ENCODE assay signal across 14 mouse cellular contexts in genomic region chrX:157079606-157080005, GRCm38 (mm10).
DNase-seq lines count a peak whose midpoint lies in the region; ATAC-seq lines count a peak whose summit lies in the region.
"Had no signal": no experiment of that assay in that cellular context is flagged by ENCODE, and none has a peak within 500 bp of the region (broad histone marks: within the 10 kb centered on the region; RNA-seq: fewer than 3 reads in every experiment).

No protein-coding gene starts in this region.

- peak; percentile 4 to 25 for DNase-seq in heart, adult 18-20 months
- DNase-seq in NIH3T3 (ENCODE audit: low read depth) = peak; percentile 52
- peak; percentile 63 for DNase-seq in cerebellum, adult 11-12 months
- DNase-seq: kidney, adult 11 months; lung, postnatal 4 days had no signal

- H3K9me3 ChIP-seq in heart, embryonic 12.5 days (replicated peaks) = no peaks in the 10 kb centered on the region
- no peaks in the 10 kb centered on the region for H3K9me3 ChIP-seq in heart, embryonic 15.5 days (replicated peaks)
- H3K9me3 ChIP-seq in intestine, embryonic 16.5 days (ENCODE audit: control insufficient read depth, low read length) = no peaks in the 10 kb centered on the region
- no peaks in the 10 kb centered on the region for H3K9me3 ChIP-seq in midbrain, embryonic 16.5 days (replicated peaks; ENCODE audit: control insufficient read depth, low read length, poor library complexity, severe bottlenecking)
- H3K9me3 ChIP-seq: hindbrain, embryonic 13.5 days; limb, embryonic 10.5 days; midbrain, embryonic 15.5 days; neural tube, embryonic 13.5 days had no signal

- no peaks in the 10 kb centered on the region for H3K27me3 ChIP-seq in heart, embryonic 12.5 days (replicated peaks)
- H3K27me3 ChIP-seq in heart, embryonic 15.5 days = no peaks in the 10 kb centered on the region
- H3K27me3 ChIP-seq in intestine, embryonic 16.5 days (replicated peaks; ENCODE audit: control insufficient read depth, insufficient read depth, low read length) = no peaks in the 10 kb centered on the region
- no peaks in the 10 kb centered on the region for H3K27me3 ChIP-seq in midbrain, embryonic 16.5 days (ENCODE audit: control insufficient read depth, insufficient read depth, low read depth, low read length)
- H3K27me3 ChIP-seq: hindbrain, embryonic 13.5 days; midbrain, embryonic 15.5 days; neural tube, embryonic 13.5 days had no signal

- no peaks in the 10 kb centered on the region for H3K4me1 ChIP-seq in heart, embryonic 12.5 days (replicated peaks)
- H3K4me1 ChIP-seq in heart, embryonic 15.5 days (replicated peaks) = no peaks in the 10 kb centered on the region
- H3K4me1 ChIP-seq in intestine, embryonic 16.5 days (ENCODE audit: control insufficient read depth, insufficient read depth, low read length) = no peaks in the 10 kb centered on the region
- no peaks in the 10 kb centered on the region for H3K4me1 ChIP-seq in midbrain, embryonic 16.5 days (ENCODE audit: control insufficient read depth, insufficient read depth, low read length)
- H3K4me1 ChIP-seq: hindbrain, embryonic 13.5 days; limb, embryonic 10.5 days; midbrain, embryonic 15.5 days; neural tube, embryonic 13.5 days had no signal

- H3K36me3 ChIP-seq in heart, embryonic 12.5 days = no peaks in the 10 kb centered on the region
- no peaks in the 10 kb centered on the region for H3K36me3 ChIP-seq in heart, embryonic 15.5 days
- H3K36me3 ChIP-seq in intestine, embryonic 16.5 days (ENCODE audit: control insufficient read depth, insufficient read depth, low read length) = no peaks in the 10 kb centered on the region
- no peaks in the 10 kb centered on the region for H3K36me3 ChIP-seq in midbrain, embryonic 16.5 days (ENCODE audit: control insufficient read depth, insufficient read depth, low read length)
- H3K36me3 ChIP-seq: hindbrain, embryonic 13.5 days; limb, embryonic 10.5 days; midbrain, embryonic 15.5 days; neural tube, embryonic 13.5 days had no signal

- no peak overlapping the region for H3K4me2 ChIP-seq in heart, embryonic 12.5 days
- no peak overlapping the region for H3K4me2 ChIP-seq in heart, embryonic 15.5 days
- H3K4me2 ChIP-seq in intestine, embryonic 16.5 days (ENCODE audit: low read depth, low read length) = no peak overlapping the region
- no peak overlapping the region for H3K4me2 ChIP-seq in midbrain, embryonic 16.5 days (ENCODE audit: low read length)
- H3K4me2 ChIP-seq: hindbrain, embryonic 13.5 days; midbrain, embryonic 15.5 days; neural tube, embryonic 13.5 days had no signal

- H3K27ac ChIP-seq in heart, embryonic 12.5 days (ENCODE audit: poor library complexity, severe bottlenecking) = no peak overlapping the region
- H3K27ac ChIP-seq in heart, embryonic 15.5 days = peak overlapping the region; percentile 31
- no peak overlapping the region for H3K27ac ChIP-seq in intestine, embryonic 16.5 days (ENCODE audit: low read length)
- H3K27ac ChIP-seq in midbrain, embryonic 16.5 days (ENCODE audit: low read length) = no peak overlapping the region
- H3K27ac ChIP-seq: hindbrain, embryonic 13.5 days; limb, embryonic 10.5 days; liver, embryonic 14.5 days; midbrain, embryonic 15.5 days; neural tube, embryonic 13.5 days had no signal

- no peak for ATAC-seq in heart, embryonic 12.5 days (ENCODE audit: insufficient number of reproducible peaks, low FRiP score)
- peak; percentile 69 for ATAC-seq in heart, embryonic 15.5 days (replicated peaks; ENCODE audit: insufficient number of reproducible peaks, insufficient read depth, low FRiP score, low read depth)
- no peak for ATAC-seq in intestine, embryonic 16.5 days
- no peak for ATAC-seq in midbrain, embryonic 16.5 days
- ATAC-seq: midbrain, embryonic 15.5 days had no signal

- WGBS in heart, embryonic 12.5 days = 18% methylated on average over 2 of the region's 2 CpGs
- WGBS in heart, embryonic 15.5 days = 11% methylated on average over 2 of the region's 2 CpGs
- WGBS in intestine, embryonic 16.5 days = 36% methylated on average over 2 of the region's 2 CpGs
- 23% methylated on average over 2 of the region's 2 CpGs for WGBS in midbrain, embryonic 16.5 days

- H3K9ac ChIP-seq in heart, embryonic 12.5 days = no peak overlapping the region
- H3K9ac ChIP-seq in heart, embryonic 15.5 days = no peak overlapping the region
- H3K9ac ChIP-seq in intestine, embryonic 16.5 days (ENCODE audit: low read depth, low read length) = no peak overlapping the region
- no peak overlapping the region for H3K9ac ChIP-seq in midbrain, embryonic 16.5 days (ENCODE audit: low read depth, low read length)
- H3K9ac ChIP-seq: hindbrain, embryonic 13.5 days; liver, embryonic 14.5 days; midbrain, embryonic 15.5 days; neural tube, embryonic 13.5 days had no signal

- H3K4me3 ChIP-seq in heart, embryonic 12.5 days = no peak overlapping the region
- H3K4me3 ChIP-seq in heart, embryonic 15.5 days = no peak overlapping the region
- no peak overlapping the region for H3K4me3 ChIP-seq in intestine, embryonic 16.5 days (ENCODE audit: low read length)
- H3K4me3 ChIP-seq in midbrain, embryonic 16.5 days (ENCODE audit: low read depth, low read length) = no peak overlapping the region
- H3K4me3 ChIP-seq: hindbrain, embryonic 13.5 days; limb, embryonic 10.5 days; midbrain, embryonic 15.5 days; neural tube, embryonic 13.5 days had no signal
